Mouse (Mus musculus): ENCODE data around the gene Hcfc1r1.

DNA sequence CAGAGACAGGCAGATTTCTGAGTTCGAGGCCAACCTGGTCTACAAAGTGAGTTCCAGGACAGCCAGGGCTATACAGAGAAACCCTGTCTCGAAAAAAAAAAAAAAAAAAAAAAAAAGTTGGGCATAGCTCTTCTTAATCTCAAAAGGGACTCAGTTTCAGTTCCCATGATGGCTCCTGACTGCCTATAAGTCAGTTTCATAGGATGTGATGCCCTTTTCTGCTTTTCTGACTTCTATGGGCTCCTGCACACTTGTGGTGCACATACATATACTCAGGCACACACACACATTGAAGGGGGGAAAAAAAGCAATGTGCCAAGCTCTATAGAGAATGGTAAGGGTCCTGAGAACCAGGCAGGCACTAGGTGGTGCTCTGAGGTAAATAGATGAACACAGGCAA, 20.1 kb upstream of the Hcfc1r1 start:
- TF ChIP-seq CTCF (IDR thresholded peaks at IDR 0.05; ENCODE audit: borderline replicate concordance, insufficient read depth, low read length) (no peak), POLR2A (IDR thresholded peaks at IDR 0.05; ENCODE audit: low read depth, low read length) (no peak)
